Mouse (Mus musculus) MEL (cell line): ENCODE measurements around the gene Tinf2.

Experiments
- EP300 ChIP-seq, 2 experiments: IDR thresholded peaks; 2 replicates each; pipeline ENCODE4 v1.6.1; 2011; ENCODE audit warnings: improper control_type of control experiment in 2 of 2, low read length in 2 of 2, low read depth in 1 of 2, mild to moderate bottlenecking in 1 of 2
- SIN3A ChIP-seq: IDR thresholded peaks from 2 replicates; pipeline ENCODE4 v1.6.1; 2012; ENCODE audit warnings: low read length, improper control_type of control experiment, inconsistent platforms

DNA sequence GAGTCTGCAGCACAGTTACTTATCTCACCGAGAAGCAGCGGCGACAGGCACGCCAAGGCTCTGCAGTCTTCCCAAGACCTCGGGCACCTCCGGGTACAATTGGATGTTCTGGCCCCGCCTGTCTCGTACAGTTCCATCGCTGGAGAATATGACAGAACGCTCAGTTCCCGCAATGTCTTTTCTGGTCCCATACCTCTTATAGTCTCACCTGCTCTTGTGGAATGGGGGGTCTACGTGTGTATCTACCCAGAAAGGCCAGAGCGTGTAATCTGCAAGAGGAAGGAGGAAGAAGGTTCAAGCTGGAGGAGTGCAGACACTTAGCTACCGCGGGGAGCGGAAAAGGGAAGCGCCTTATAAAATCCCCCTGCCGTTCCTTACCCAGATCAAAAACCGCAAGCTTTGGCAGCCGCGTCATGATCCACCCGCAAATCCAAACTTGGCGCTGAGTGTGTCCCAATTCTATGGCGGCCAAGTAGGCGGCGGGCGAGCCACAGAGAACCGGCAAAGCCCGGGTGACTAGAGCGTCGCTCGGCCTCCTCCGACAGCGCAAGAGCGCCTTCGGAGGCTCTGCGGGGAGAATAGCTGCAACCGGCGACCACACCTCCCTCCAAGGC lies 21.6 kb downstream of the Tinf2 start, which contains the start of gene Mdp1:
- TF ChIP-seq SIN3A (peak; percentile 75), EP300 (IDR thresholded peaks at IDR 0.05; ENCODE audit: low read depth in 1 of 2, low read length in 2 of 2) (peak in 1 of 2 experiments; percentile 24; a peak in 1 of 4 replicates)
